Mouse (Mus musculus): ENCODE results near the gene Unc5a. TPM values are rescaled to one million over a fixed set of nuclear protein-coding genes. Genes with fewer than 3 reads are reported as not detected.

Gene Unc5a
- polyA plus RNA-seq, 1 experiment from 2014 or later, result 7.3 TPM

DNA sequence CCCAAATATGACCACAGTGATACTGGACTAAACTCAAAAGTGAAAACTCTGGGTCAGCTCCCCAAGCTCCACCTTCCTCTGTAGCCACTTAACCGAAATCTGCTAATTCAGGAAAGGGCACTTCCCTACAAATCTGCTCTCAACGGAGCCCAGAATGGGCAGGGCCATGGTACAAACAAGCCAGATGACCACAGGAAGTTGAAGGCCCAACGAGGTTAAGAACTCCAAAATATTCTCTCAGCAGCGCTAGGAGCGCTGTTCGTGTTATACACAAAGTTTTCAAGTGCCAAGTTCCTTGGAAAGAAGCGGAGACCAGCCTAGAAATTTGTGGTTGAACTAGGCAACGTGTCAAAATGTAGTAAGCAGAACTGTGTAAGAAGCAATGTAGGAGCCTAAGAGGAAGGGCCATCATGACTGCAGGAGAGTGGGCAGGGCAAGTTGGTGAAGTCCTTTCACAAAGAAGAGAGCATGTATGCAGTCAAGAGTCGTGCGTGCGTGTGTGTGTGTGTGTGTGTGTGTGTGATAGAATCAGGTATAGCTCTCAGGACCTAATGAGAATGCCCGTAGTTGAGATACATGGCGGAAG is 72.1 kb downstream of the Unc5a start, which contains the start of gene Hk3:
TSS of gene Hk3 (minus strand) at position 192 of the 586 bp plus-strand sequence.
- no peaks in the 10 kb centered on the region; the same call in 1 of the 2 replicates for H3K4me1 ChIP-seq (replicated peaks)
- no peak within 1 kb of the TSS for H3K4me2 ChIP-seq (replicated peaks)
- no peak for ATAC-seq
- no peaks in the 10 kb centered on the region for H3K27me3 ChIP-seq
- H3K36me3 ChIP-seq, result peaks cover 8% of the 10 kb centered on the region
- WGBS, result 92% methylated on average over 13 of the region's 13 CpGs
- no peak within 1 kb of the TSS for H3K4me3 ChIP-seq (replicated peaks)
- no peak within 1 kb of the TSS for H3K9ac ChIP-seq (replicated peaks)
- H3K27ac ChIP-seq, result no peak within 1 kb of the TSS
- H3K9me3 ChIP-seq, result no peaks in the 10 kb centered on the region

DNA sequence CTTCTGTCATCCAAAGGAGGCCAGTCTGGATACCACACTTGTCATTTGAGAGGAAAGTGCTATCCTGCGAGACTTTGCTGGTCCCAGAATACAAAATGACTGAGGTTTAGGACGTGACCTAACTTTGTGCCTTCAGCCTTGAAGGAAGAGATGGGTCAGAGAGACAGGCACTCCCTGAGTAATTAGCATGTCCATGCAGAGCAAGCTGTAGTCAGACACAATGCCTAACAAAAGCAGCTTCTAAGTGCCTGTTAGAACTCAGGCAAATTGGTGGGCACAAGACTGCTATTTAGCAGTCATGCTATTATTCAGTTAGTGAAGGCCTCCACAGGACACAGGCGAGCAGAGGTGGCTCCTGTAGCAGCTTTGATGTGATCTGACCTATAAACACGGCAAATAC is 73.0 kb downstream of the Unc5a start:
- 45% methylated on average over 4 of the region's 4 CpGs for WGBS

DNA sequence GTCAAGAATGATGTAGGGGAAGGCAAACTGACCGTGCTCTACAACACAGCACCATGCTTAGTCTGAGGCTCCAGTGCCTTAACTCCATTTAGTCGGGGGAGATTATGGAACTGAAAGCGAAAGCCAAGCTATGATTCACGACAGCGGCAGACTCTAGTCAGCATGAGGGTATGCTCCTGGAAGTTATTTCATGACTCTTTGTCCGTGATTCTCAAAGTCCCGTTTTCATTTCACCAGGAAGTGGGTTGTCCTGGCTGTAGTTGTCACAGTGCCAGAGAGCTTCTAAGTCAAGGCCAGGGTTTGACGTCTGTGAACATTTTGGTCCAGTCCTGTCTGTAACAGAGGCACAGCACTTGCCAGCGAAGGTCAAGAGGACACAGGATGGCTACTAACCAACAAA is 73.5 kb downstream of the Unc5a start:
- no peak overlapping the region for H3K27ac ChIP-seq
- H3K4me1 ChIP-seq (replicated peaks), result no peaks in the 10 kb centered on the region; the same call in 1 of the 2 replicates
- H3K4me2 ChIP-seq (replicated peaks), result no peak overlapping the region
- no peaks in the 10 kb centered on the region for H3K27me3 ChIP-seq
- 83% methylated on average over 9 of the region's 9 CpGs for WGBS
- H3K4me3 ChIP-seq (replicated peaks), result no peak overlapping the region
- no peak for ATAC-seq
- peaks cover 11% of the 10 kb centered on the region for H3K36me3 ChIP-seq
- H3K9me3 ChIP-seq, result no peaks in the 10 kb centered on the region
- no peak overlapping the region for H3K9ac ChIP-seq (replicated peaks)

More for the DNA sequence above, 73.0 kb downstream of the Unc5a start:
- Histone ChIP-seq H3K9me3 (no peaks in the 10 kb centered on the region), H3K27me3 (no peaks in the 10 kb centered on the region), H3K27ac (no peak overlapping the region), H3K4me1 (replicated peaks) (no peaks in the 10 kb centered on the region; the same call in 1 of the 2 replicates), H3K4me2 (replicated peaks) (no peak overlapping the region), H3K4me3 (replicated peaks) (no peak overlapping the region), H3K9ac (replicated peaks) (no peak overlapping the region), H3K36me3 (peaks cover 9% of the 10 kb centered on the region)
- ATAC-seq, result no peak

DNA sequence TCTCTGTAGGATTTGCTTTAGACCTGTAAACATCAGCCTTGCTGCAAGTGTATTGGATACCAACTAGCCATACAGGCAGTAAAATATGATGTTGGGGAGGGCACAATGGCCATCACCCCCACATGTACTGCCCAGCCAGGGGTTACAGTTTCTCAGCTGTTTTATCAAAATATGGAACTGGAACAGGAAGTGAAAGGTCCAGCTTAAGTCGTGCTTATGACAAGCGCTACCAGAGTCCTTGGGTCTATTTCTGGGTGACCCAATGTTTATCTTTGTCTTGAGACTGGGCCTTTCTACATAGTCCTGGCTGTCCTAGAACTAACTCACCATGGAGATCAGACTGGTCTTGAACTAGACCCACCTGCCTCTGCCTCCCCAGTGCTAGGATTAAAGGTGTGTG is 75.0 kb downstream of the Unc5a start:
- Histone ChIP-seq H3K27ac (no peak overlapping the region), H3K9ac (replicated peaks) (no peak overlapping the region), H3K4me1 (replicated peaks) (no peaks in the 10 kb centered on the region), H3K27me3 (no peaks in the 10 kb centered on the region), H3K36me3 (peaks cover 23% of the 10 kb centered on the region), H3K9me3 (no peaks in the 10 kb centered on the region), H3K4me2 (replicated peaks) (no peak overlapping the region), H3K4me3 (replicated peaks) (no peak overlapping the region)
- WGBS, result 99% methylated on average over 2 of the region's 2 CpGs
- ATAC-seq, result no peak

DNA sequence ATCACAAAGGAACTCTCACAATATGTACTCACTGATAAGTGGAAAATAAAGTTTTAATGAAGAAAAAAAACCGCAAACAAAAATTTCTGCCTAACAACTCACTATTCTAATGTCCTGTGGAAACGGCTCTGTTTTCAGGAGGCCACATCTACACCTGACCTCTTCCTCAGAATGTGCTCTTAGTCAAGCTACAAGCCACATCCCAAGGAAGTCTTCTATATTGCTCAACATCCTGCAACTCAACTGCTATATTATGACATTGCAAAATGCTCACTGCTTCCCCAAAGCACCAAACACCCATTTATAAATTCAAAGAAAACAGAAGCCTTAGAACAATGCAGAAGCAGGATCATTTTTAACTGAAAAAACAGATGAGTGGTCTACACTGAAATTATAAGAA is 90.8 kb downstream of the Unc5a start:
- Histone ChIP-seq H3K36me3 (peaks cover 14% of the 10 kb centered on the region), H3K27ac (no peak overlapping the region), H3K4me2 (replicated peaks) (no peak overlapping the region), H3K4me3 (replicated peaks) (no peak overlapping the region), H3K9me3 (no peaks in the 10 kb centered on the region), H3K4me1 (replicated peaks) (no peaks in the 10 kb centered on the region), H3K27me3 (no peaks in the 10 kb centered on the region), H3K9ac (replicated peaks) (no peak overlapping the region)
- 95% methylated on average over 2 of the region's 2 CpGs for WGBS
- no peak for ATAC-seq

DNA sequence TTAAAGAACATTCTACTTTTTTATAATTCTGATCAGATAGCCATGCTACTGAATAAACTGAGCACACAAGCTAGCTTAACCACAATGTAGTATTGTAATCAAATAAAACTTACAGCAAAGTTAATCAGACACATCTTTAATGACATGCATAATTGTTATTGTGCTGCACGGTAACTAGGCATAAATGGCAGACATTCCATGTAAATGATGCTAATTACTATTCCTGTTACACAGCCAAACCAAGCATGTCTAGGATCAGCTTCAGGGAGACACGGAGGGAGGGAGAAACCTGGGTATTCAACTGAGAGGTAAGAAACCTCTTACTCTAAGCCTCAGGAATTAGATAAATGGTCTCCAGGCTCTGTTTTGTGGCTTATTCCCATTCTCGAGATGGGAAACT is 98.5 kb downstream of the Unc5a start:
- Histone ChIP-seq H3K4me1 (replicated peaks) (peaks cover 4% of the 10 kb centered on the region; the same call in 1 of the 2 replicates), H3K9me3 (no peaks in the 10 kb centered on the region), H3K9ac (replicated peaks) (no peak overlapping the region), H3K27me3 (no peaks in the 10 kb centered on the region), H3K4me3 (replicated peaks) (no peak overlapping the region), H3K27ac (no peak overlapping the region), H3K36me3 (peaks cover 16% of the 10 kb centered on the region), H3K4me2 (replicated peaks) (no peak overlapping the region)
- ATAC-seq, result no peak
- 62% methylated on average over 3 of the region's 3 CpGs for WGBS

Other genes with a start within 250 kb of the Unc5a start
- gene Cdhr2, start 247.9 kb upstream of the Unc5a start, polyA plus RNA-seq (2015; fragmentation: Nextera tagmentation; extraction: Ambion mirVana), result 0.15 TPM in 2 replicates
- 5.1 and 5.8 TPM in 2 replicates for gene Gprin1, start 199.5 kb upstream of the Unc5a start, polyA plus RNA-seq (2015; fragmentation: Nextera tagmentation; extraction: Ambion mirVana)
- 8.9 and 10.0 TPM in 2 replicates for gene Sncb, start 182.8 kb upstream of the Unc5a start, polyA plus RNA-seq (2015; fragmentation: Nextera tagmentation; extraction: Ambion mirVana)
- gene Eif4e1b, start 165.4 kb upstream of the Unc5a start, polyA plus RNA-seq (2015; fragmentation: Nextera tagmentation; extraction: Ambion mirVana), result not detected in 2 replicates
- gene Tspan17, start 160.0 kb upstream of the Unc5a start, polyA plus RNA-seq (2015; fragmentation: Nextera tagmentation; extraction: Ambion mirVana), result 28.3 and 30.5 TPM in 2 replicates
- 0.87 and 1.1 TPM in 2 replicates for gene Hk3, start 72.0 kb downstream of the Unc5a start, polyA plus RNA-seq (2015; fragmentation: Nextera tagmentation; extraction: Ambion mirVana)
- gene Uimc1, start 150.9 kb downstream of the Unc5a start, polyA plus RNA-seq (2015; fragmentation: Nextera tagmentation; extraction: Ambion mirVana), result 21.6 and 23.1 TPM in 2 replicates
- gene Zfp346, start 155.9 kb downstream of the Unc5a start, polyA plus RNA-seq (2015; fragmentation: Nextera tagmentation; extraction: Ambion mirVana), result 26.6 and 27.5 TPM in 2 replicates
- gene Gm17617, start 184.1 kb downstream of the Unc5a start, polyA plus RNA-seq (2015; fragmentation: Nextera tagmentation; extraction: Ambion mirVana), result not detected in 2 replicates
- gene Fgfr4, start 203.2 kb downstream of the Unc5a start, polyA plus RNA-seq (2015; fragmentation: Nextera tagmentation; extraction: Ambion mirVana), result 0.30 and 0.47 TPM in 2 replicates

Data from midbrain, embryonic 13.5 days (tissue).